Mouse (Mus musculus) liver, postnatal 0 days (tissue): ENCODE measurements at regions not wholly inside any gene's neighbourhood (a gene's known extent, or its start where the extent isn't known, plus 50 kb on each side); places are given as distances from the start of the nearest gene placed in this dataset.

Source experiments
- ATAC-seq: fragments of 200-750 bp; cut with Nextera tagmentation; 2 replicates; pipeline ENCODE4 v1.8.0; 2017; ENCODE audit warnings: mild to moderate bottlenecking, moderate library complexity
- DNase-seq: peaks from one replicate; pipeline ENCODE4 v3.0.0-alpha.2; 2016
- H3K27ac ChIP-seq: fragments of 300-500 bp; sonication (generic); 2 replicates; pipeline ENCODE4 v1.5.1; 2014; ENCODE audit warnings: antibody characterized with exemption, moderate library complexity, mild to moderate bottlenecking, low read depth
- H3K27me3 ChIP-seq: fragments of 300-500 bp; sonication (generic); 2 replicates; pipeline ENCODE4 v1.6.1; 2014; ENCODE audit warnings: low read length, control low read depth, mixed read lengths; ENCODE audit not compliant: insufficient read depth
- H3K36me3 ChIP-seq: fragments of 300-500 bp; sonication (generic); replicated peaks from 2 replicates; pipeline ENCODE4 v1.6.1; 2014; ENCODE audit warnings: mild to moderate bottlenecking, control low read depth, low read length, moderate library complexity, mixed read lengths; ENCODE audit not compliant: insufficient read depth
- H3K4me1 ChIP-seq: fragments of 300-500 bp; sonication (generic); 2 replicates; pipeline ENCODE4 v1.6.1; 2014; ENCODE audit warnings: antibody characterized with exemption, mild to moderate bottlenecking, control low read depth; ENCODE audit not compliant: insufficient read depth
- H3K4me2 ChIP-seq: fragments of 300-500 bp; sonication (generic); 2 replicates; pipeline ENCODE4 v1.6.1; 2014; ENCODE audit warnings: low read depth, mild to moderate bottlenecking, low read length, moderate library complexity, mixed read lengths
- H3K4me3 ChIP-seq: fragments of 300-500 bp; sonication (generic); 2 replicates; pipeline ENCODE4 v1.5.1; 2014; ENCODE audit warnings: low read depth, low read length
- H3K9ac ChIP-seq: fragments of 300-500 bp; sonication (generic); replicated peaks from 2 replicates; pipeline ENCODE4 v1.6.1; 2014; ENCODE audit warnings: mild to moderate bottlenecking, moderate library complexity
- H3K9me3 ChIP-seq: fragments of 300-500 bp; sonication (generic); 2 replicates; pipeline ENCODE4 v1.6.1; 2016; ENCODE audit warnings: mild to moderate bottlenecking, control low read depth, low read length, mixed read lengths
- CTCF ChIP-seq: sonication (generic); IDR thresholded peaks from 2 replicates; pipeline ENCODE4 v1.5.1; 2016; ENCODE audit warnings: antibody characterized with exemption, low read depth
- EP300 ChIP-seq: IDR thresholded peaks from 2 replicates; pipeline ENCODE4 v1.6.1; 2016; ENCODE audit warnings: antibody characterized with exemption, low read depth, mild to moderate bottlenecking
- WGBS: fragments of 180-500 bp; shearing (Covaris S2); extraction: QIAGEN DNeasy Blood & Tissue Kit; methylation state at CpG from one replicate; pipeline ENCODE4 v1.1.7; 2014; ENCODE audit not compliant: insufficient replicate concordance; 5-methylcytosine and 5-hydroxymethylcytosine counted together

DNA sequence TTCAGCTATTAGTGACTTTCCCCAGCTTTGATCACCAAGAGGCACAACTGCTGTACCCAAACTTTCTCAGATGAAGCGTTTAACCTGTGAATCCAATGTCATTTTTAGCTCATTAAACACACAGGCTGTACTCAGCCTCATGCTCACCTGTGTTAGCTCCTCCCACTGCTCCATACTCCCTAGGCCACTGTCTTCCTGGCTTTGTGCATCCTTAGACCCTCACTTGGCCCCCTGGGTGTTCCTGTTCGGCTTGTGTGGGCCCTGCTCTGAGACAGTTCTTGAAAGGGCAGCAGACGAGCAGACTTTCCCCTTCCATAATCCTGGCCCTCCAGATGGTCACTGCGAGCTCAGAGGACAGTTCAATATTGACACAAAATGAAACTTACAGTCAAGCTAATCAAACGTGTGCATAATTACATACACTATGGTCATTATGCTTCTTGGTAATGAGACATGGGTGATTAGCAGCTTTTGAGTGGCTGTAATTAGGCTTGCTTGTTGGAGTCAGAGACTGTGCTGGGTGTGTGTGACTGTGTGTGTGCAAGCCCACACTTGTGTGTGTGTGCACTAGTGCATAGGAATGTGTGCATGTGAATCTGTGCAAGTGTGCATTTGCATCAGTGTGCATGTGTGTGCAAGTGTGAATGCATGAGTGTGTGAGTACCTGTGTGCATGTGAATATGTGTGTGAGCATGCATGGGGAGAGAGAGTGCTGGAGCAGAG is 50.6 kb upstream of the Gm10220 start:
- 55% methylated on average over 5 of the region's 5 CpGs for WGBS
- Histone ChIP-seq H3K36me3 (no peaks in the 10 kb centered on the region), H3K4me3 (no peak overlapping the region), H3K27me3 (no peaks in the 10 kb centered on the region), H3K4me2 (no peak overlapping the region), H3K9ac (no peak overlapping the region), H3K27ac (no peak overlapping the region), H3K9me3 (no peaks in the 10 kb centered on the region), H3K4me1 (no peaks in the 10 kb centered on the region)
- no peak for TF ChIP-seq CTCF
- TF ChIP-seq EP300: no peak
- no peak for ATAC-seq
- no peak for DNase-seq

- no peaks in the 10 kb centered on the region for H3K4me1 ChIP-seq
- no peak for TF ChIP-seq EP300
- TF ChIP-seq CTCF: no peak
- no peak overlapping the region for H3K9ac ChIP-seq
- no peak overlapping the region for H3K4me2 ChIP-seq
- ATAC-seq (no peak), DNase-seq (no peak)
- H3K9me3 ChIP-seq: no peaks in the 10 kb centered on the region
- H3K4me3 ChIP-seq: no peak overlapping the region
- H3K27ac ChIP-seq: no peak overlapping the region
- WGBS: 75% methylated on average over 4 of the region's 4 CpGs
- H3K36me3 ChIP-seq: no peaks in the 10 kb centered on the region
- H3K27me3 ChIP-seq: no peaks in the 10 kb centered on the region
These were observed 49.7 kb upstream of the Gm10220 start for GRCm38 (mm10) chr5:26170717-26171500.
